Mouse (Mus musculus) embryonic facial prominence, embryonic 11.5 days (tissue): ENCODE data around the gene Map2k4. TPM values are rescaled to one million over a fixed set of nuclear protein-coding genes. Genes with fewer than 3 reads are reported as not detected.

Source experiments
- ATAC-seq: fragments of 200-750 bp; cut with Nextera tagmentation; replicated peaks from 2 replicates; pipeline ENCODE4 v1.8.0; 2017; ENCODE audit warnings: low read depth; ENCODE audit not compliant: insufficient number of reproducible peaks, low FRiP score, low TSS enrichment
- DNase-seq: peaks from one replicate; pipeline ENCODE4 v3.0.0-alpha.2; 2015; ENCODE audit warnings: low spot score
- H3K27ac ChIP-seq: fragments of 300-500 bp; sonication (generic); replicated peaks from 2 replicates; pipeline ENCODE4 v1.5.1; 2014; ENCODE audit warnings: mild to moderate bottlenecking, low read depth, low read length, control low read depth
- H3K27me3 ChIP-seq: fragments of 300-500 bp; sonication (generic); 2 replicates; pipeline ENCODE4 v1.6.1; 2014; ENCODE audit warnings: mild to moderate bottlenecking, low read length, moderate library complexity, mixed read lengths; ENCODE audit not compliant: control insufficient read depth, insufficient read depth
- H3K36me3 ChIP-seq: fragments of 300-500 bp; sonication (generic); replicated peaks from 2 replicates; pipeline ENCODE4 v1.6.1; 2014; ENCODE audit warnings: low read depth, mild to moderate bottlenecking, low read length, moderate library complexity, mixed read lengths; ENCODE audit not compliant: control insufficient read depth, insufficient read depth
- H3K4me1 ChIP-seq: fragments of 300-500 bp; sonication (generic); 2 replicates; pipeline ENCODE4 v1.6.1; 2014; ENCODE audit warnings: low read length, mixed read lengths; ENCODE audit not compliant: control insufficient read depth, insufficient read depth
- H3K4me2 ChIP-seq: fragments of 300-500 bp; sonication (generic); 2 replicates; pipeline ENCODE4 v1.6.1; 2014; ENCODE audit warnings: low read depth, mild to moderate bottlenecking, control low read depth, low read length, moderate library complexity
- H3K4me3 ChIP-seq: fragments of 300-500 bp; sonication (generic); 2 replicates; pipeline ENCODE4 v1.5.1; 2014; ENCODE audit warnings: low read depth, low read length, control low read depth
- H3K9ac ChIP-seq: fragments of 300-500 bp; sonication (generic); replicated peaks from 2 replicates; pipeline ENCODE4 v1.6.1; 2014; ENCODE audit warnings: mild to moderate bottlenecking, control low read depth, low read length
- H3K9me3 ChIP-seq: fragments of 300-500 bp; sonication (generic); replicated peaks from 2 replicates; pipeline ENCODE4 v1.6.1; 2016; ENCODE audit warnings: mild to moderate bottlenecking, low read length, inconsistent platforms, mixed read lengths; ENCODE audit not compliant: control insufficient read depth
- WGBS: fragments of 180-500 bp; shearing (Covaris S2); extraction: QIAGEN DNeasy Blood & Tissue Kit; methylation state at CpG from one replicate; pipeline ENCODE4 v1.1.7; 2014; 5-methylcytosine and 5-hydroxymethylcytosine counted together
- polyA plus RNA-seq: library from polyadenylated mRNA; unstranded; fragments of >200 nt; fragmentation: Nextera tagmentation; extraction: Ambion mirVana; gene quantifications from 2 replicates; pipeline ENCODE4 v1.2.1, GENCODE M21; 2014

Map2k4 gene
- polyA plus RNA-seq, 1 experiment from 2014 or later, result 96.1 TPM

GRCm38 (mm10) chr11:65704861-65705260, 83.2 kb downstream of the Map2k4 start:
- H3K27ac ChIP-seq, result no peak overlapping the region
- DNase-seq, result no peak
- H3K4me2 ChIP-seq, result no peak overlapping the region
- H3K36me3 ChIP-seq, result no peaks in the 10 kb centered on the region
- H3K4me1 ChIP-seq, result no peaks in the 10 kb centered on the region
- no peaks in the 10 kb centered on the region for H3K9me3 ChIP-seq
- WGBS, result 83% methylated on average over 4 of the region's 4 CpGs
- H3K9ac ChIP-seq, result no peak overlapping the region
- no peaks in the 10 kb centered on the region for H3K27me3 ChIP-seq
- no peak overlapping the region for H3K4me3 ChIP-seq
- ATAC-seq, result no peak

GRCm38 (mm10) chr11:65678824-65679402, 109.2 kb downstream of the Map2k4 start:
- Histone ChIP-seq H3K9me3 (no peaks in the 10 kb centered on the region), H3K36me3 (no peaks in the 10 kb centered on the region), H3K4me1 (no peaks in the 10 kb centered on the region), H3K9ac (no peak overlapping the region; the same call in 1 of the 2 replicates), H3K4me2 (no peak overlapping the region; the same call in 1 of the 2 replicates), H3K27me3 (no peaks in the 10 kb centered on the region), H3K4me3 (no peak overlapping the region), H3K27ac (no peak overlapping the region)
- DNase-seq, result peak; percentile 74
- 30% methylated on average over 12 of the region's 12 CpGs for WGBS
- no peak for ATAC-seq

- Histone ChIP-seq H3K9ac (no peak overlapping the region), H3K27me3 (no peaks in the 10 kb centered on the region), H3K4me1 (no peaks in the 10 kb centered on the region), H3K27ac (no peak overlapping the region), H3K4me3 (no peak overlapping the region), H3K36me3 (no peaks in the 10 kb centered on the region), H3K4me2 (no peak overlapping the region), H3K9me3 (no peaks in the 10 kb centered on the region)
- WGBS, result 66% methylated on average over 6 of the region's 6 CpGs
- ATAC-seq, result no peak
- DNase-seq, result no peak
These were observed 120.6 kb downstream of the Map2k4 start for GRCm38 (mm10) chr11:65667348-65667969.

GRCm38 (mm10) chr11:65664903-65665302, 123.2 kb downstream of the Map2k4 start:
- Histone ChIP-seq H3K4me2 (no peak overlapping the region), H3K27me3 (no peaks in the 10 kb centered on the region), H3K9ac (no peak overlapping the region), H3K4me1 (no peaks in the 10 kb centered on the region), H3K27ac (no peak overlapping the region), H3K9me3 (no peaks in the 10 kb centered on the region), H3K36me3 (no peaks in the 10 kb centered on the region), H3K4me3 (no peak overlapping the region)
- ATAC-seq, result no peak
- DNase-seq, result no peak
- WGBS, result 85% methylated on average over 6 of the region's 6 CpGs

- no peak overlapping the region for H3K4me2 ChIP-seq
- no peak overlapping the region for H3K27ac ChIP-seq
- no peak for ATAC-seq
- no peak overlapping the region for H3K9ac ChIP-seq
- no peaks in the 10 kb centered on the region for H3K4me1 ChIP-seq
- H3K36me3 ChIP-seq, result no peaks in the 10 kb centered on the region
- WGBS, result 65% methylated on average over 8 of the region's 8 CpGs
- no peaks in the 10 kb centered on the region for H3K27me3 ChIP-seq
- no peak overlapping the region for H3K4me3 ChIP-seq
- DNase-seq, result no peak
- no peaks in the 10 kb centered on the region for H3K9me3 ChIP-seq
These were observed 126.1 kb downstream of the Map2k4 start for GRCm38 (mm10) chr11:65661790-65662522.

- Histone ChIP-seq H3K4me1 (no peaks in the 10 kb centered on the region), H3K27ac (no peak overlapping the region), H3K9ac (no peak overlapping the region), H3K4me3 (no peak overlapping the region), H3K36me3 (no peaks in the 10 kb centered on the region), H3K27me3 (no peaks in the 10 kb centered on the region), H3K4me2 (no peak overlapping the region), H3K9me3 (no peaks in the 10 kb centered on the region)
- 80% methylated on average over 8 of the region's 8 CpGs for WGBS
- ATAC-seq (no peak), DNase-seq (no peak)
These were observed 134.2 kb downstream of the Map2k4 start for GRCm38 (mm10) chr11:65653932-65654331.

GRCm38 (mm10) chr11:65651426-65651825, 136.7 kb downstream of the Map2k4 start:
- Histone ChIP-seq H3K36me3 (no peaks in the 10 kb centered on the region), H3K4me3 (no peak overlapping the region), H3K4me1 (no peaks in the 10 kb centered on the region), H3K9me3 (no peaks in the 10 kb centered on the region), H3K27ac (no peak overlapping the region), H3K9ac (no peak overlapping the region), H3K4me2 (no peak overlapping the region), H3K27me3 (no peaks in the 10 kb centered on the region)
- ATAC-seq, result no peak
- 66% methylated on average over 7 of the region's 7 CpGs for WGBS
- no peak for DNase-seq
